Mouse (Mus musculus) heart, postnatal 0 days (tissue): ENCODE results near the gene Tmem50b. TPM values are rescaled to one million over a fixed set of nuclear protein-coding genes. Genes with fewer than 3 reads are reported as not detected.
A peak's percentile ranks its signal among the peaks of the same experiment; 100 is the strongest.

Experiments
- ATAC-seq: fragments of 200-750 bp; cut with Nextera tagmentation; 2 replicates; pipeline ENCODE4 v1.8.0; 2017; ENCODE audit warnings: low read depth, moderate number of reproducible peaks, moderate library complexity; ENCODE audit not compliant: insufficient read depth
- DNase-seq: peaks from one replicate; pipeline ENCODE4 v3.0.0-alpha.2; 2016; ENCODE audit warnings: low spot score
- H3K27ac ChIP-seq: fragments of 300-500 bp; sonication (generic); 2 replicates; pipeline ENCODE4 v1.5.1; 2014; ENCODE audit warnings: low read depth, mild to moderate bottlenecking
- H3K27me3 ChIP-seq: fragments of 300-500 bp; sonication (generic); 2 replicates; pipeline ENCODE4 v1.6.1; 2014; ENCODE audit warnings: low read length, mixed read lengths; ENCODE audit not compliant: control insufficient read depth, insufficient read depth
- H3K36me3 ChIP-seq: fragments of 300-500 bp; sonication (generic); replicated peaks from 2 replicates; pipeline ENCODE4 v1.6.1; 2014; ENCODE audit warnings: low read length, mixed read lengths; ENCODE audit not compliant: control insufficient read depth, insufficient read depth
- H3K4me1 ChIP-seq: fragments of 300-500 bp; sonication (generic); 2 replicates; pipeline ENCODE4 v1.6.1; 2014; ENCODE audit warnings: antibody characterized with exemption; ENCODE audit not compliant: control insufficient read depth, insufficient read depth
- H3K4me2 ChIP-seq: fragments of 300-500 bp; sonication (generic); 2 replicates; pipeline ENCODE4 v1.6.1; 2014; ENCODE audit warnings: low read depth, mild to moderate bottlenecking, low read length, moderate library complexity
- H3K4me3 ChIP-seq: fragments of 300-500 bp; sonication (generic); 2 replicates; pipeline ENCODE4 v1.5.1; 2014; ENCODE audit warnings: low read depth, low read length
- H3K9ac ChIP-seq: fragments of 300-500 bp; sonication (generic); replicated peaks from 2 replicates; pipeline ENCODE4 v1.6.1; 2014; ENCODE audit warnings: low read depth, low read length, mixed read lengths
- H3K9me3 ChIP-seq: fragments of 300-500 bp; sonication (generic); replicated peaks from 2 replicates; pipeline ENCODE4 v1.6.1; 2016; ENCODE audit warnings: low read length; ENCODE audit not compliant: control insufficient read depth
- CTCF ChIP-seq: IDR thresholded peaks from 2 replicates; pipeline ENCODE4 v1.5.1; 2016; ENCODE audit warnings: antibody characterized with exemption, control low read depth, low read depth
- EP300 ChIP-seq: IDR thresholded peaks from 2 replicates; pipeline ENCODE4 v1.6.1; 2016; ENCODE audit warnings: antibody characterized with exemption, low read depth
- WGBS: fragments of 180-500 bp; shearing (Covaris S2); extraction: QIAGEN DNeasy Blood & Tissue Kit; methylation state at CpG from one replicate; pipeline ENCODE4 v1.1.7; 2014; 5-methylcytosine and 5-hydroxymethylcytosine counted together
- polyA plus RNA-seq: library from polyadenylated mRNA; unstranded; fragments of >200 nt; fragmentation: Nextera tagmentation; extraction: Ambion mirVana; gene quantifications from 2 replicates; pipeline ENCODE4 v1.2.1, GENCODE M21; 2015
- total RNA-seq: library from RNA; depleted of rRNA; stranded (reverse); fragments of >200 nt; gene quantifications from 2 replicates; pipeline ENCODE4 v1.2.3, GENCODE M21; 2014; ENCODE audit warnings: low replicate concordance

The Tmem50b gene
- total and polyA plus RNA-seq, 2 experiments from 2014 or later: 51.1 to 62.6 TPM

GRCm38 (mm10) chr16:91578980-91579720 lies 18.4 kb downstream of the Tmem50b start:
- ATAC-seq (no peak), DNase-seq (no peak)
- Histone ChIP-seq H3K36me3 (peaks cover 46% of the 10 kb centered on the region), H3K9ac (no peak overlapping the region), H3K4me3 (no peak overlapping the region), H3K27ac (no peak overlapping the region), H3K27me3 (no peaks in the 10 kb centered on the region), H3K4me2 (no peak overlapping the region), H3K9me3 (no peaks in the 10 kb centered on the region), H3K4me1 (no peaks in the 10 kb centered on the region)
- 72% methylated on average over 14 of the region's 14 CpGs for WGBS
- no peak for TF ChIP-seq EP300
- no peak for TF ChIP-seq CTCF

- TF ChIP-seq EP300 (no peak), CTCF (no peak)
- Histone ChIP-seq H3K4me2 (no peak overlapping the region), H3K36me3 (peaks cover 37% of the 10 kb centered on the region), H3K27ac (no peak overlapping the region; the same call in 1 of the 2 replicates), H3K9me3 (no peaks in the 10 kb centered on the region), H3K4me3 (no peak overlapping the region), H3K27me3 (no peaks in the 10 kb centered on the region), H3K9ac (peak overlapping the region; percentile 10; the same call in 1 of the 2 replicates), H3K4me1 (no peaks in the 10 kb centered on the region)
- no peak for ATAC-seq
- 62% methylated on average over 13 of the region's 13 CpGs for WGBS
- DNase-seq: no peak
Measured at GRCm38 (mm10) chr16:91575151-91575550, 22.4 kb downstream of the Tmem50b start.

- no peak overlapping the region for H3K4me2 ChIP-seq
- no peaks in the 10 kb centered on the region for H3K27me3 ChIP-seq
- no peak for ATAC-seq
- no peak for DNase-seq
- H3K4me1 ChIP-seq: no peaks in the 10 kb centered on the region
- TF ChIP-seq EP300 (no peak), CTCF (no peak)
- H3K27ac ChIP-seq: no peak overlapping the region
- H3K36me3 ChIP-seq: 0 out of 2 replicates have a peak, but pooled peaks cover 16% of the 10 kb centered on the region
- H3K9me3 ChIP-seq: no peaks in the 10 kb centered on the region
- WGBS: 54% methylated on average over 3 of the region's 3 CpGs
- no peak overlapping the region for H3K9ac ChIP-seq
- H3K4me3 ChIP-seq: no peak overlapping the region
Measured at GRCm38 (mm10) chr16:91571105-91571504, 26.5 kb downstream of the Tmem50b start.

- WGBS: 80% methylated on average over 10 of the region's 10 CpGs
- Histone ChIP-seq H3K4me1 (peaks cover 8% of the 10 kb centered on the region; the same call in 1 of the 2 replicates), H3K4me2 (no peak overlapping the region), H3K27me3 (no peaks in the 10 kb centered on the region), H3K9me3 (no peaks in the 10 kb centered on the region), H3K36me3 (peaks cover 11% of the 10 kb centered on the region), H3K27ac (no peak overlapping the region), H3K9ac (no peak overlapping the region), H3K4me3 (no peak overlapping the region)
- DNase-seq (no peak), ATAC-seq (peak; percentile 24; the same call in 1 of the 2 replicates)
- no peak for TF ChIP-seq CTCF
Measured at GRCm38 (mm10) chr16:91568960-91569359, 28.6 kb downstream of the Tmem50b start.

GRCm38 (mm10) chr16:91566002-91566401 lies 31.6 kb downstream of the Tmem50b start:
- ATAC-seq (no peak), DNase-seq (no peak)
- Histone ChIP-seq H3K27ac (no peak overlapping the region), H3K4me2 (no peak overlapping the region), H3K4me3 (no peak overlapping the region), H3K4me1 (peaks cover 8% of the 10 kb centered on the region; the same call in 1 of the 2 replicates), H3K9ac (no peak overlapping the region), H3K9me3 (no peaks in the 10 kb centered on the region), H3K36me3 (peaks cover 37% of the 10 kb centered on the region), H3K27me3 (no peaks in the 10 kb centered on the region)
- no peak for TF ChIP-seq CTCF
- TF ChIP-seq EP300: no peak
- WGBS: 84% methylated on average over 7 of the region's 7 CpGs
